Mouse (Mus musculus): ENCODE data around the gene Eno2. TPM values are rescaled to one million over a fixed set of nuclear protein-coding genes. Genes with fewer than 3 reads are reported as not detected.

Eno2 gene
- polyA plus RNA-seq, 1 experiment from 2014 or later, result 4.3 TPM

DNA sequence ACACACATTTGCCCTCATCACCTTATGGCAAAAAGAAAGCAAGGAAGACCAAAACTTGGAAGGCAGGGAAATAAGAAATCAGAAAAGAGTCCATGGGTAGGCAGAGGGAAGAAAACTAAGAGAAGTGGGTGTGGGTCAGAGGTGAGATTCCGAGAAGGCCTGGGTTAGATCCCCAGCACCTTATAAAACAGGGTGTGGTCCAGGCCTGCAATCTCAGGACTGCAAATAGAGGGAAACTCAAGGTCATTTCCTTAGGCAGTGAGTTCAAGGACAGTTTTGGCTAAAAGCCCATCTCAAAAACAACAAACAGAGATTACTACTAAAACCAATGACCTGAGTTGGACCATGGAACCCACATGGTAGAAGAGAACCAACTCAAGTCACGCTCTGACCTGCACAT lies 15.6 kb downstream of the Eno2 start:
- Histone ChIP-seq H3K27ac (replicated peaks) (no peak overlapping the region), H3K4me3 (ENCODE audit: low read depth, low read length) (no peak overlapping the region), H3K27me3 (ENCODE audit: control insufficient read depth, insufficient read depth, low read length) (no peaks in the 10 kb centered on the region), H3K9ac (ENCODE audit: low read length) (no peak overlapping the region), H3K9me3 (ENCODE audit: control insufficient read depth, low read length) (no peaks in the 10 kb centered on the region), H3K4me1 (replicated peaks; ENCODE audit: control insufficient read depth, insufficient read depth) (peaks cover 8% of the 10 kb centered on the region), H3K4me2 (replicated peaks; ENCODE audit: low read depth) (no peak overlapping the region), H3K36me3 (ENCODE audit: control insufficient read depth, insufficient read depth, low read length) (peaks cover 9% of the 10 kb centered on the region; the same call in 1 of the 2 replicates)
- 67% methylated on average over 2 of the region's 2 CpGs for WGBS
- ATAC-seq (ENCODE audit: low FRiP score, low TSS enrichment) (no peak), DNase-seq (ENCODE audit: low spot score) (no peak)
- no peak for TF ChIP-seq EP300 (optimal IDR thresholded peaks at IDR 0.05)
- no peak for TF ChIP-seq CTCF (IDR thresholded peaks at IDR 0.05; ENCODE audit: low read depth)

GRCm38 (mm10) chr6:124750405-124750804 lies 19.1 kb downstream of the Eno2 start:
- Histone ChIP-seq H3K4me1 (replicated peaks; ENCODE audit: control insufficient read depth, insufficient read depth) (peaks cover 6% of the 10 kb centered on the region; the same call in 1 of the 2 replicates), H3K4me3 (ENCODE audit: low read depth, low read length) (no peak overlapping the region), H3K27me3 (ENCODE audit: control insufficient read depth, insufficient read depth, low read length) (no peaks in the 10 kb centered on the region), H3K4me2 (replicated peaks; ENCODE audit: low read depth) (no peak overlapping the region), H3K36me3 (ENCODE audit: control insufficient read depth, insufficient read depth, low read length) (peaks cover 12% of the 10 kb centered on the region), H3K9ac (ENCODE audit: low read length) (no peak overlapping the region), H3K27ac (replicated peaks) (no peak overlapping the region), H3K9me3 (ENCODE audit: control insufficient read depth, low read length) (no peaks in the 10 kb centered on the region)
- 78% methylated on average over 8 of the region's 8 CpGs for WGBS
- TF ChIP-seq CTCF (IDR thresholded peaks at IDR 0.05; ENCODE audit: low read depth) (no peak), EP300 (optimal IDR thresholded peaks at IDR 0.05) (no peak)
- no peak for DNase-seq (ENCODE audit: low spot score)
- ATAC-seq (ENCODE audit: low FRiP score, low TSS enrichment), result no peak

- no peaks in the 10 kb centered on the region for H3K9me3 ChIP-seq (ENCODE audit: control insufficient read depth, low read length)
- no peak overlapping the region for H3K27ac ChIP-seq (replicated peaks)
- ATAC-seq (ENCODE audit: low FRiP score, low TSS enrichment) (no peak), DNase-seq (ENCODE audit: low spot score) (no peak)
- peaks cover 23% of the 10 kb centered on the region for H3K36me3 ChIP-seq (ENCODE audit: control insufficient read depth, insufficient read depth, low read length)
- no peaks in the 10 kb centered on the region; the same call in 1 of the 2 replicates for H3K4me1 ChIP-seq (replicated peaks; ENCODE audit: control insufficient read depth, insufficient read depth)
- WGBS, result 85% methylated on average over 7 of the region's 7 CpGs
- no peak overlapping the region for H3K4me2 ChIP-seq (replicated peaks; ENCODE audit: low read depth)
- TF ChIP-seq CTCF (IDR thresholded peaks at IDR 0.05; ENCODE audit: low read depth), result no peak
- no peak for TF ChIP-seq EP300 (optimal IDR thresholded peaks at IDR 0.05)
- H3K4me3 ChIP-seq (ENCODE audit: low read depth, low read length), result 0 out of 2 replicates have a peak overlapping the region, but pooled peaks have one; percentile 59
- H3K9ac ChIP-seq (ENCODE audit: low read length), result peak overlapping the region; percentile 90; the same call in 1 of the 2 replicates
- no peaks in the 10 kb centered on the region for H3K27me3 ChIP-seq (ENCODE audit: control insufficient read depth, insufficient read depth, low read length)
These were observed 22.5 kb downstream of the Eno2 start for GRCm38 (mm10) chr6:124746654-124747632.

DNA sequence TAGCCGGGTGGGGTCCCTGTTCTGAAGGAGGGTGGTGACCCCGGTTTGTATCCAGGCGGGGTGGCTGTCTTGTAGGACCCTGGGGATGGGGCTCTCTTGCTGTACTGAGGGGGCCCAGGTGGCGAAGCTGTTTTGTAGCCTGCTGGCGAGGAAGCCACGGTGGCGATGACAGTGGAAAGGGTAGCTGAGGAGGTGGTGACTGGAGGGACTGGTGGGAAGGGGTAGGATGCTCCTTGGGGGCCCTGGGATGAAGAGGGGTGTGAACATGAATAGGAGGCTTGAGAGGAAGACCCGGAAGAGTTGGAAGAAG lies 23.2 kb downstream of the Eno2 start:
- ATAC-seq (ENCODE audit: low FRiP score, low TSS enrichment), result no peak
- 26% methylated on average over 8 of the region's 8 CpGs for WGBS
- TF ChIP-seq EP300 (optimal IDR thresholded peaks at IDR 0.05) (no peak), CTCF (IDR thresholded peaks at IDR 0.05; ENCODE audit: low read depth) (no peak)
- Histone ChIP-seq H3K27me3 (ENCODE audit: control insufficient read depth, insufficient read depth, low read length) (no peaks in the 10 kb centered on the region), H3K27ac (replicated peaks) (peak overlapping the region; percentile 91), H3K9me3 (ENCODE audit: control insufficient read depth, low read length) (no peaks in the 10 kb centered on the region), H3K36me3 (ENCODE audit: control insufficient read depth, insufficient read depth, low read length) (peaks cover 23% of the 10 kb centered on the region), H3K4me3 (ENCODE audit: low read depth, low read length) (peak overlapping the region; percentile 59), H3K9ac (ENCODE audit: low read length) (peak overlapping the region; percentile 90), H3K4me1 (replicated peaks; ENCODE audit: control insufficient read depth, insufficient read depth) (no peaks in the 10 kb centered on the region; the same call in 1 of the 2 replicates), H3K4me2 (replicated peaks; ENCODE audit: low read depth) (peak overlapping the region; percentile 100)
- no peak for DNase-seq (ENCODE audit: low spot score)

DNA sequence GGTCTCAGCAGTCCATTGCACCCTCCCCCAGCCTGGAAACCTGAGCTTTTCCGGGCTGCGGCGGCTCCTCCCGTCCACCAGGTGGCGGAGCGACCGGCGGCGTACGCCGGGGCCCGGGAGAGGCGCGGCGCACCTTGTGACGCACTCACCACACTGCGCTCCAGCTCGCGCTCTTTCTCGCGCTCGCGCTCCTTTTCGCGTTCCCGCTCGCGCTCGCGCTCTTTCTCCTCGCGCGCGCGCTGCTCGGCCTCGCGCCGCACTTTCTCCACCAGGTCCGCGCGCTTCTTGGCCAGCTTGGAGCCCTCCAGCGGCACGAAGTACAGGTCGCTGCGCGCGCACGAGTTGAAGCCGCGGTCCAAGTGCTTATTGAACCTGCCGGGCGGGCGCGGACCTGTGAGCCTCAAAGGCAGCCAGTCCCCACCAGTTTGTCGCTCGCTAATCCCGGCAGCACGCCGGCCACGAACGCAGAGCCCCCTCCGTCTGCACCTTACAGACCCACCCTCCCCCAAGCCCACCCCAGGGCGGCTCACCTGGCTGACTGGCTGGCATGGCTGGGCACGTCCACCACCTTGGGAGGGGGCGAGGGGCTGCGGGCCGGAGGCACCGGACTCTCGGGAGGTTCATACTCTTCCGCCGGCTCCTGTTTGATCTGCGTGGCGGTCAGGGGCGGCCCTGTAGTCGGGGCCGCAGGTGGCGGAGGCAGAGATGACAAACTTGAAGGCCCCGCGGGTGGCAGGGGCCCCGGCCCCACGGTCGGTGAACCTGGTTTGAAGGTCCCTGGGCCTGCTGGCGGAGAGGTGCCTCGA lies 23.8 kb downstream of the Eno2 start:
- peak; percentile 91 for TF ChIP-seq CTCF (IDR thresholded peaks at IDR 0.05; ENCODE audit: low read depth)
- TF ChIP-seq EP300 (optimal IDR thresholded peaks at IDR 0.05), result peak; percentile 80
- H3K9ac ChIP-seq (ENCODE audit: low read length), result peak overlapping the region; percentile 90
- H3K4me3 ChIP-seq (ENCODE audit: low read depth, low read length), result peak overlapping the region; percentile 59
- ATAC-seq (ENCODE audit: low FRiP score, low TSS enrichment) (peak; percentile 85), DNase-seq (ENCODE audit: low spot score) (peak; percentile 97)
- no peaks in the 10 kb centered on the region for H3K9me3 ChIP-seq (ENCODE audit: control insufficient read depth, low read length)
- H3K36me3 ChIP-seq (ENCODE audit: control insufficient read depth, insufficient read depth, low read length), result peaks cover 23% of the 10 kb centered on the region
- peak overlapping the region; percentile 91 for H3K27ac ChIP-seq (replicated peaks)
- WGBS, result 2% methylated on average over 75 of the region's 85 CpGs
- no peaks in the 10 kb centered on the region for H3K27me3 ChIP-seq (ENCODE audit: control insufficient read depth, insufficient read depth, low read length)
- H3K4me1 ChIP-seq (replicated peaks; ENCODE audit: control insufficient read depth, insufficient read depth), result no peaks in the 10 kb centered on the region; the same call in 1 of the 2 replicates
- H3K4me2 ChIP-seq (replicated peaks; ENCODE audit: low read depth), result peak overlapping the region; percentile 100

Measured in stomach, postnatal 0 days (tissue).